Mouse (Mus musculus) R1 (cell line): Measurements from ENCODE around the gene F11.

Source experiments
- DNase-seq: peaks from one replicate; pipeline ENCODE4 v3.0.0-alpha.2; 2018; ENCODE audit warnings: low read depth, low spot score

The F11 gene

GRCm38 (mm10) chr8:45261920-45262319 lies at the start of gene F11:
TSS of gene F11 (minus strand) at chr8:45262031.
- no peak for DNase-seq

- no peak for DNase-seq
Observed at GRCm38 (mm10) chr8:45310967-45311366, 49.1 kb upstream of the F11 start.

DNA sequence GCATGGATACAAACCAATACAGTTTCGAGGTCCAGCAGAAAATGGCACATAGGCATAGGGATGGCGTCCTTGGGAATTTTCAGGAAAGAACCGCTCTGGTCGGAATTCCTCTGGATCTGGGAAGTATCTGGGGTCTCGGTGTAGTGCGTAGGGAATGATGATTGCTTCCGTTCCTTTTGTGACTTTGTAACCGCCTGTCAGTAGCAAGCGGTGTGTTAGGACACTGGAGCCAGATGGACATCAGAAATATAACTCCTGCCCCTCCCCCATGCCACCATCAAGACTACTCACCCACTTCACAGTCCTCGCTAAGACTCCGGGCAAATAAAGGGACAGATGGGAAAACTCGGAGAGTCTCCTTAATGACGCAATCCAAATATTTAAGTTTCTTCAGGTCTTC lies 46.5 kb upstream of the F11 start, which contains the start of gene Gm45753:
Gene Gm45753, minus strand, starts transcription at position 101 of the 400 bp plus-strand sequence.
- no peak for DNase-seq

GRCm38 (mm10) chr8:45305479-45305878 lies 43.6 kb upstream of the F11 start:
- no peak for DNase-seq

DNA sequence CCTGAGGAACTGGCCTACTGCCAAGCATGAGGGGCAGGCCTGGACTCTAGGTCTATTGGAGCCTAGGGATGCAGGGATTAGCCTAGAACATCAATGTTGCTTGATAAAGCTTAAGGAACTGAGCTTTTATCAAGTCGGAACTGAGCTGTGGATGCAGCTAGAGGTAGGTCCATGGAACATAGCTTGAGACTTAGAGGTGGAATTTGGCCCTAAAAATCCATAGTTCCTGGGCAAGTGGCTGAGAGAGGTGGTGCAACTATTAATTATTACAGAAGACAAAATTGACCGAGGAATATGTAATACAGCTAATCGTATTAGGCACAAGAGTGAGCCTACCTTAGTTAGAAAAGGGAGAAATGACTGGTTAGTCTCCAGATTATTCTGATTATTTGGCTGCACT lies 42.5 kb upstream of the F11 start:
- no peak for DNase-seq

DNA sequence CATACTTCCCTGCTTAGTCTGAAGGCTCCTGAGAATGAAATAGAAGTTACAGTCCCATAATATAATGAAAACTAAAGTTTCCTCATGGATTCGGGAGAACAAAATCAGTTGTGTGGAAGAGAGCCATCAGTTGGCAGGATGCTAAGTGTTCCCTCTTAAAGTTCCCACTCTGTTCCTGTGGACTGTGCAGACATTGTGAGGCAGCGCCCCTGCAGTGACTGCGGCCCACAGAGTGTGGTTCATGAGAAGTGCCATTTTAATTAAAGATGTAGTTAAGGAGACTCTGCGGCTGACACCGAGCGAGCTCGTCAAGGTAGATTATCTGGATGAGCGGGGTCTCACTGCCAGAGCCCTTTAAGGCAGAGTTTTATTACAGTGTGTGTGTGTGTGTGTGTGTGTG lies 40.6 kb upstream of the F11 start:
- no peak for DNase-seq

DNA sequence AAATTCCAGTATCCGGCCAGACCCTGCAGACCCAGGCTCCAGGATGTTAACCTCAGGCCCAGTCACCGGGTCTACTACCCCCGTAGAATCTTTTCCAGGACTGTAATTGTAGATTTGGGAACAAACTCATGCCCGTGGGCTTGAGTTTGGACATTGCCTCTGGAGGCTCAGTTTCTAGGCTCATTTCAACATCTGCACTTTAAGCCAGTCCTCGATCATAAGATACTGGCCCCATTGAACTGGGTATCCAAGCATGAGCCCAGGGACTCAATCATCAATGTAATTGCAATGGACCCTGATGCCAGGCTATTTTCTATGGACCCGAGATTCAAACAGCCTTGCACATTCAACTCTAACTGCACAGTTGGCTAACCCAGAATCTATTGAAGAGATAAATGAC lies 33.4 kb upstream of the F11 start:
- no peak for DNase-seq

DNA sequence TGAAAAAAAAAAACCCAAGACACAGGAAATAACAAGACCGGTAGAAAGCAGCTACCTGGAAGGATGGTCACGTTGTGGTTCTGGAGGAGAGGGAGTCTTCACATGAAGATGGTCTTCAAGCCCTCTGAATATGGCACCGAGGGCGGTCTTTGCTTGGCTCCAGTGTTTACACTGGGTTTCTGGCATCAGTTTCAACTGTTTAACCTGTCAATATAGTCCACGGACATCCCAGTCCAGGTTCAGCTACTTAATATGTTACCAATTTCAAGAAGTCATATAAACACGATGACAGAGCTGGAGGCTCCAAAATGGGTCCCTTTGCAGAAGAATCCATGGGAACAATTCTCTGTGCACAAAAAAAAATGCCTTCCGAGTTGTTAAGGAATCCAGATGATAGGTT lies 32.9 kb upstream of the F11 start, which contains the start of gene Klkb1:
Gene Klkb1, minus strand, starts transcription at position 173 of the 400 bp plus-strand sequence.
- DNase-seq = no peak

- DNase-seq = no peak
Observed at GRCm38 (mm10) chr8:45291790-45292189, 30.0 kb upstream of the F11 start.

GRCm38 (mm10) chr8:45281630-45282029 lies 19.8 kb upstream of the F11 start:
- no peak for DNase-seq

- no peak for DNase-seq
Observed at GRCm38 (mm10) chr8:45277453-45277852, 15.6 kb upstream of the F11 start.

- DNase-seq = no peak
Observed at GRCm38 (mm10) chr8:45274317-45274716, 12.5 kb upstream of the F11 start.

GRCm38 (mm10) chr8:45269056-45269455 lies 7.2 kb upstream of the F11 start:
- DNase-seq = no peak

- peak; percentile 52 for DNase-seq
Observed at GRCm38 (mm10) chr8:45268485-45268884, 6.7 kb upstream of the F11 start.

DNA sequence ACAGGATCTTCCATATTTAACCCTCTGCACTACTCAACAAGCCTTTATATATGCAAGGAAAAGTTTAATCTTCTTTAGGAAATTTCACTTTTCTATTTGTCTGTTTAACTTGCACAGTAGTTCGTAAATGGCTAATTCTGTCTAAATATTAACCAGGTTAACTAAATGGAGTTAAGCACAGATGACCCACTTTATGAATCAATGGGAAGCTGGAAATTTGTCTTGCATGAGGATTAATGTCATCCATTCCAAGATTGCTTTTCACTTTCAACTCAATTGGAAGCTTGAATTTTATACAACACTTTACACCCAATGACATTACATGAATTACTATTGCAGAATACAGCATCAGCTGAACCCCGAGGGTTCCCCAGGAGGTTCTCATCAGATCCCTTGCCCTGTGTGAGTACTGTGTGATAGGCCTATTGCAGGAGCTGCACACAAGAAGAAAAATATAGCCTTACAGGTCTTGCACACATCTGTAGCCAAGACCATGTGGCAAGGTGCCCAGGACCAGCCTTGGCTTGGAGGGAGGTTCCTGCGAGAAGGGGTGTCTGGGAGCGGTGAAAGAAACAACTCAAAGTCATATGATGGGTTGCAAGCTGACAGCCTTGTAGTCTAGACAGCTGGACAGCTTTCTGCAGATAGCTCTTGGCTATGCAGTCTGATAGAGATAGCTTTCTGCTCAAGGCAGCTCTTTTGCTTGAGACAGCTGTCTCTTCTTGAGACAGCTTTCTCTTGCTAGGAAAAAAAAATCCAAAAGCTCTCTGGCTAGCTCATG lies 6.0 kb upstream of the F11 start:
- no peak for DNase-seq

DNA sequence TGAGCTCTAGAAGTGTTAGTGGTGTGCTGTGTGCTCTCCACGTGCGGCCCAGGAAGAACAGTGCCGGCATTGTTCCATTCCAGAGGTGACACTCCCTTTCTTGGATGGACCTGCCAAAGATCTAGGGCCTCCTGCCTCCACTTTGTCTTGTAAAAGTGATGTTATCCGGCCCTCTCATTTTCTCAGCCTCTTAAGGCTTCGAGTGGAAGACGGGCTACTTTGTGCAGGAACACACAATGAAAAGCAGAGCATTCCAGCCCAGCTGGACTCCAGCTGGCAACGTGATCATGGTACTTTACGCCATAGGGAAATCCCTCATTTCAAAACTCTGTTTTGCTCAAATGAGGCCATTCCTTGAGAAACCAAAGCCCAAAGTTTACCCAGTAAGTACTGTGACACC lies 5.2 kb upstream of the F11 start:
- peak; percentile 95 for DNase-seq

GRCm38 (mm10) chr8:45264918-45265317 lies 3.1 kb upstream of the F11 start:
- no peak for DNase-seq

GRCm38 (mm10) chr8:45262851-45263250 lies 1.0 kb upstream of the F11 start:
- DNase-seq = no peak

GRCm38 (mm10) chr8:45258421-45258820 lies 3.4 kb downstream of the F11 start:
- DNase-seq = no peak

DNA sequence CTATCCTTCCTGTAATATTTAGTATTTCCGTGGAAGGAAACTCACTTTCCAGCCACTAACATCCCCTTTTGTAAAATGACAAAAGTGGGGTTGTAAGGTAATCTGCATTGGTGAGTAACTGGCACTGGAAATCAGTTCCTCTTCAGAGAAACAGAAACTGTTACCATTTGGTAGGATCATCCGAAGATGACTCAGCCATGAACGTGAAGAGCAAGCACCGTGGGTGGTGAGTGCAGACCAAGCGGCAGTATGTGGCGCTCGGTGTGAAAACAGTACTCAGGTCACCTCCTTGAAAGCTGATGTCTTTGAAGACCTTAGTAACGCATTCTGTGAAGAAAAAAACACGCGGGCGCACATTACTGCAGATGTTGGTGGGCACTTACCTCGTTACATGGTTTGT lies 6.8 kb downstream of the F11 start:
- no peak for DNase-seq

DNA sequence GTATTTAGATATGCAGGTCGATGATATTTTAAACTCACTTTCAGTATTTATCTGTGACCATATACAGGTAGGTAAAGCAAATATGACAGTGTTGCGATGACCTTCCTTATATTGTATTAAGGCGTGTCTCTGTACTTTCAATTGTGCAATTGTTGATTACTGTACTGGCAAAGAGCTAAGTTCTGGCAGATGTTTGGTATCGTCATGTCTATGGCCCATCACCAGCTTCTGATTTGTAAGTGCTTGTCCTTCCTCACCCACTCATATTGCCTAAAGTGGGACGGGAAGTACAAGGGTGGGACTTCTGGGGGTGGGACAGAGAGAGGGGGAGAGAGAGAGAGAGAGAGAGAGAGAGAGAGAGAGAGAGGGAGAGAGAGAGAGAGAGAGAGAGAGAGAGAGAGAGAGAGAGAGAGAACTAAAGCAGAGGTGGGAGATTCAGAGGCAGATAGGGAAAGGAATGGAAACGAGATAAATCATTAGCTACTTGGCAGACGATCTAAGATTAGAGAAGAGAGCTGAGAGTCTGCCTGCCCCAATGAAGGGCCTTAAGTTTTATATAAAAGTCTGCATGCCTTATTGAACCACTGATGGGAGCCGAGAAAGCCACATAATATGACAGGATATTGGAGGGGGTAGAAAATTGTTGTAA lies 7.5 kb downstream of the F11 start:
- DNase-seq = no peak

- no peak for DNase-seq
Observed at GRCm38 (mm10) chr8:45253586-45253985, 8.2 kb downstream of the F11 start.

DNA sequence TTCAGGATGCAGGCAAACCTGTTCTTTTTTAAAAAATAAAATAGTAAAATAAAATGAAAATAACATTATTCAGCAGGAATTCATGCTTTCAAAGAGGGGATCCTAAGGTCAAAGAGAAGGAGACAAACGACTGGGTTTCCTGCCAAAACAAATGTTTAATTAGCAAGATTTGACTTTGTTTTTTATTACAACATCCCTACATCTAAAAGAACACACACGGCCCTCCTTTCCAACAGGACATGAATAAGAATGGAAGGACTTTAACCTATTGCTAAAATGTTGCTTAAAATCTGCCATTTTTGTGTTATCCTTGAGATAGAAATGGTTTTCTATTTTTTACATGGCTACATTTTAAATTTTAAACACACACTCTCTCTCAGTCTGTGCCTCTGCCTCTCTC lies 8.7 kb downstream of the F11 start:
- DNase-seq = no peak
